Mouse (Mus musculus): Measurements from ENCODE around the gene Adgrl3.

Adgrl3 gene

GRCm38 (mm10) chr5:81019590-81020254, at the start of gene Adgrl3:
Gene Adgrl3, plus strand, starts transcription at chr5:81020138.
- DNase-seq (ENCODE audit: extremely low read depth, insufficient read length, low spot score): no peak

GRCm38 (mm10) chr5:81019166-81019565, 772 bp upstream of the Adgrl3 start:
- no peak for DNase-seq (ENCODE audit: extremely low read depth, insufficient read length, low spot score)

GRCm38 (mm10) chr5:81020281-81021005, 505 bp downstream of the Adgrl3 start:
- DNase-seq (ENCODE audit: extremely low read depth, insufficient read length, low spot score): no peak

GRCm38 (mm10) chr5:81021006-81021320, 1.0 kb downstream of the Adgrl3 start:
- no peak for DNase-seq (ENCODE audit: extremely low read depth, insufficient read length, low spot score)

GRCm38 (mm10) chr5:81021331-81021863, 1.5 kb downstream of the Adgrl3 start:
- no peak for DNase-seq (ENCODE audit: extremely low read depth, insufficient read length, low spot score)

GRCm38 (mm10) chr5:81021864-81022305, 1.9 kb downstream of the Adgrl3 start:
- DNase-seq (ENCODE audit: extremely low read depth, insufficient read length, low spot score): no peak

GRCm38 (mm10) chr5:81022306-81023071, 2.6 kb downstream of the Adgrl3 start:
- DNase-seq (ENCODE audit: extremely low read depth, insufficient read length, low spot score): no peak

GRCm38 (mm10) chr5:81023923-81024715, 4.2 kb downstream of the Adgrl3 start:
- DNase-seq (ENCODE audit: extremely low read depth, insufficient read length, low spot score): no peak

GRCm38 (mm10) chr5:81028875-81029274, 8.9 kb downstream of the Adgrl3 start:
- no peak for DNase-seq (ENCODE audit: extremely low read depth, insufficient read length, low spot score)

- DNase-seq (ENCODE audit: extremely low read depth, insufficient read length, low spot score): no peak
Observed at GRCm38 (mm10) chr5:81037091-81037490, 17.2 kb downstream of the Adgrl3 start.

- DNase-seq (ENCODE audit: extremely low read depth, insufficient read length, low spot score): no peak
Observed at GRCm38 (mm10) chr5:81043875-81044274, 23.9 kb downstream of the Adgrl3 start.

- no peak for DNase-seq (ENCODE audit: extremely low read depth, insufficient read length, low spot score)
Observed at GRCm38 (mm10) chr5:81046128-81046527, 26.2 kb downstream of the Adgrl3 start.

- no peak for DNase-seq (ENCODE audit: extremely low read depth, insufficient read length, low spot score)
Observed at GRCm38 (mm10) chr5:81054628-81055027, 34.7 kb downstream of the Adgrl3 start.

GRCm38 (mm10) chr5:81055253-81055652, 35.3 kb downstream of the Adgrl3 start:
- no peak for DNase-seq (ENCODE audit: extremely low read depth, insufficient read length, low spot score)

- DNase-seq (ENCODE audit: extremely low read depth, insufficient read length, low spot score): no peak
Observed at GRCm38 (mm10) chr5:81058122-81058521, 38.2 kb downstream of the Adgrl3 start.

GRCm38 (mm10) chr5:81060950-81061349, 41.0 kb downstream of the Adgrl3 start:
- DNase-seq (ENCODE audit: extremely low read depth, insufficient read length, low spot score): no peak

GRCm38 (mm10) chr5:81061386-81061785, 41.4 kb downstream of the Adgrl3 start:
- DNase-seq (ENCODE audit: extremely low read depth, insufficient read length, low spot score): no peak

- no peak for DNase-seq (ENCODE audit: extremely low read depth, insufficient read length, low spot score)
Observed at GRCm38 (mm10) chr5:81064026-81064425, 44.1 kb downstream of the Adgrl3 start.

- no peak for DNase-seq (ENCODE audit: extremely low read depth, insufficient read length, low spot score)
Observed at GRCm38 (mm10) chr5:81068173-81068572, 48.2 kb downstream of the Adgrl3 start.

- no peak for DNase-seq (ENCODE audit: extremely low read depth, insufficient read length, low spot score)
Observed at GRCm38 (mm10) chr5:81068839-81069238, 48.9 kb downstream of the Adgrl3 start.

- no peak for DNase-seq (ENCODE audit: extremely low read depth, insufficient read length, low spot score)
Observed at GRCm38 (mm10) chr5:81072888-81073287, 53.0 kb downstream of the Adgrl3 start.

Measured in 3134 (cell line).